Mouse (Mus musculus) stomach, postnatal 0 days (tissue): Measurements from ENCODE around the gene Fads2. TPM values are rescaled to one million over a fixed set of nuclear protein-coding genes. Genes with fewer than 3 reads are reported as not detected.

ENCODE experiments used
- ATAC-seq: fragments of 200-750 bp; cut with Nextera tagmentation; 2 replicates; pipeline ENCODE4 v1.8.0; 2017; ENCODE audit not compliant: low FRiP score, low TSS enrichment
- DNase-seq: peaks from one replicate; pipeline ENCODE4 v3.0.0-alpha.2; 2016; ENCODE audit warnings: low spot score
- H3K27ac ChIP-seq: fragments of 300-500 bp; sonication (generic); replicated peaks from 2 replicates; pipeline ENCODE4 v1.5.1; 2014; ENCODE audit warnings: mild to moderate bottlenecking, control low read depth
- H3K27me3 ChIP-seq: fragments of 300-500 bp; sonication (generic); 2 replicates; pipeline ENCODE4 v1.6.1; 2014; ENCODE audit warnings: low read length; ENCODE audit not compliant: control insufficient read depth, insufficient read depth
- H3K36me3 ChIP-seq: fragments of 300-500 bp; sonication (generic); 2 replicates; pipeline ENCODE4 v1.6.1; 2014; ENCODE audit warnings: low read length, mixed read lengths; ENCODE audit not compliant: control insufficient read depth, insufficient read depth
- H3K4me1 ChIP-seq: fragments of 300-500 bp; sonication (generic); replicated peaks from 2 replicates; pipeline ENCODE4 v1.6.1; 2014; ENCODE audit warnings: antibody characterized with exemption; ENCODE audit not compliant: control insufficient read depth, insufficient read depth
- H3K4me2 ChIP-seq: fragments of 300-500 bp; sonication (generic); replicated peaks from 2 replicates; pipeline ENCODE4 v1.6.1; 2014; ENCODE audit warnings: low read depth, mild to moderate bottlenecking, control low read depth, moderate library complexity
- H3K4me3 ChIP-seq: fragments of 300-500 bp; sonication (generic); 2 replicates; pipeline ENCODE4 v1.5.1; 2014; ENCODE audit warnings: low read depth, low read length, control low read depth
- H3K9ac ChIP-seq: fragments of 300-500 bp; sonication (generic); 2 replicates; pipeline ENCODE4 v1.6.1; 2014; ENCODE audit warnings: mild to moderate bottlenecking, low read length, control low read depth, mixed read lengths
- H3K9me3 ChIP-seq: fragments of 300-500 bp; sonication (generic); 2 replicates; pipeline ENCODE4 v1.6.1; 2016; ENCODE audit warnings: low read length; ENCODE audit not compliant: control insufficient read depth
- CTCF ChIP-seq: IDR thresholded peaks from 2 replicates; pipeline ENCODE4 v1.5.1; 2016; ENCODE audit warnings: antibody characterized with exemption, low read depth, mild to moderate bottlenecking, moderate library complexity
- EP300 ChIP-seq: optimal IDR thresholded peaks from 2 replicates; pipeline ENCODE3; 2016; ENCODE audit warnings: antibody characterized with exemption
- WGBS: fragments of 180-500 bp; shearing (Covaris S2); extraction: QIAGEN DNeasy Blood & Tissue Kit; methylation state at CpG from one replicate; pipeline ENCODE4 v1.1.7; 2014; 5-methylcytosine and 5-hydroxymethylcytosine counted together
- polyA plus RNA-seq: library from polyadenylated mRNA; unstranded; fragments of >200 nt; fragmentation: Nextera tagmentation; extraction: Ambion mirVana; gene quantifications from 2 replicates; pipeline ENCODE4 v1.2.1, GENCODE M21; 2015

Gene Fads2
- polyA plus RNA-seq, 1 experiment from 2014 or later = 34.6 TPM

- Histone ChIP-seq H3K4me1 (no peaks in the 10 kb centered on the region), H3K9me3 (no peaks in the 10 kb centered on the region), H3K4me3 (no peak overlapping the region), H3K4me2 (no peak overlapping the region), H3K27me3 (no peaks in the 10 kb centered on the region), H3K36me3 (peaks cover 12% of the 10 kb centered on the region), H3K9ac (no peak overlapping the region), H3K27ac (no peak overlapping the region)
- TF ChIP-seq EP300 (no peak), CTCF (no peak)
- WGBS = 87% methylated on average over 8 of the region's 8 CpGs
- no peak for ATAC-seq
- DNase-seq = no peak
These were observed 39.3 kb downstream of the Fads2 start for GRCm38 (mm10) chr19:10062292-10062691.

- no peaks in the 10 kb centered on the region for H3K9me3 ChIP-seq
- no peaks in the 10 kb centered on the region for H3K4me1 ChIP-seq
- H3K27ac ChIP-seq = no peak overlapping the region
- no peaks in the 10 kb centered on the region for H3K27me3 ChIP-seq
- H3K9ac ChIP-seq = no peak overlapping the region
- no peak overlapping the region for H3K4me2 ChIP-seq
- peaks cover 14% of the 10 kb centered on the region for H3K36me3 ChIP-seq
- H3K4me3 ChIP-seq = no peak overlapping the region
- no peak for TF ChIP-seq CTCF
- TF ChIP-seq EP300 = no peak
- ATAC-seq (no peak), DNase-seq (no peak)
- 88% methylated on average over 2 of the region's 2 CpGs for WGBS
These were observed 39.9 kb downstream of the Fads2 start for GRCm38 (mm10) chr19:10061624-10062023.

DNA sequence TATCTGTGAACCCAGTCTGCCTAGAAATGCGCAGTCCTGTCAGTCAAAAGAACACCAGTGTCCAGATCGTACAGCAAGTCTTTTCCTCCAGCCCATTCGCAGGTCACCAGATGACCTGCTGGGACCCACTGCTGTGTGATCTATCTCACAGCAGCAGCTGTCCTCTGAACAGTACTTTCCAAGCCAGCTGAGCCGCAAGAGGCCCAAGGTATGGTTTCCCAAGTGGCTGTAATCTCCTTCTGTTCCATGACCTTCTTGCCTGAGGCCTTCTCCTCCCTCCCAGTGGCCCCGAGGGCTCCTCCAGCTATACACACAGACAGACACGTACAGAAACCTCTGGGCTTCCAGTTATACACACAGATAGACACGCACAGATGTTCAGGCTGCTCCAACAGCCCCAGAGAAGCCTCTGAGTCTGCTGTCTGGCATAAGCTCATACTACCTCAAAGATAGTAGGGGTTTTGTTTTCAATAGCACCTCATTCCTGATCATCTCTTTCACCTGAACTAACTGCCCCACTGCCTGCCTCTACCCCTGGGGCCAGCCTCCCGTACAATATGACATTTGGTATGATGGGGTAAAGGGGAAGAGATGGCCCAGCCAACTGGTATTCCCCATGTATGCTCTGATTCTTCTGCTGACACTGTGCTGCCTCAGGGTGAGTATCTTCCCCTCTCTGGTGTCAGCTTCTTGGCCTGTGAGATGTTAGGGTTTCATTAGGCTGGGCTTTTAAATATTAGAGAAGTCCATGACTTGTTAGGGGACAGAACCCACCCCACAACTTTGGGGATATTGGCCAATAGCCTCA, 40.6 kb downstream of the Fads2 start:
- Histone ChIP-seq H3K36me3 (peaks cover 10% of the 10 kb centered on the region), H3K4me3 (no peak overlapping the region), H3K27ac (peak overlapping the region; percentile 87), H3K9me3 (no peaks in the 10 kb centered on the region), H3K4me1 (no peaks in the 10 kb centered on the region), H3K27me3 (no peaks in the 10 kb centered on the region), H3K9ac (no peak overlapping the region), H3K4me2 (no peak overlapping the region)
- ATAC-seq (no peak), DNase-seq (no peak)
- TF ChIP-seq EP300 = no peak
- no peak for TF ChIP-seq CTCF
- 46% methylated on average over 8 of the region's 8 CpGs for WGBS

GRCm38 (mm10) chr19:10059911-10060567, 41.5 kb downstream of the Fads2 start:
- Histone ChIP-seq H3K9me3 (no peaks in the 10 kb centered on the region), H3K9ac (no peak overlapping the region), H3K4me2 (peak overlapping the region; percentile 33; the same call in 1 of the 2 replicates), H3K27ac (peak overlapping the region; percentile 87), H3K27me3 (no peaks in the 10 kb centered on the region), H3K4me3 (no peak overlapping the region; the same call in 1 of the 2 replicates), H3K4me1 (no peaks in the 10 kb centered on the region), H3K36me3 (peaks cover 9% of the 10 kb centered on the region)
- TF ChIP-seq CTCF = peak; percentile 93
- TF ChIP-seq EP300 = no peak
- peak; percentile 86 for DNase-seq
- 30% methylated on average over 10 of the region's 10 CpGs for WGBS
- peak; percentile 83 for ATAC-seq

GRCm38 (mm10) chr19:10058876-10059427, 42.6 kb downstream of the Fads2 start:
- no peak overlapping the region for H3K27ac ChIP-seq
- 49% methylated on average over 9 of the region's 9 CpGs for WGBS
- H3K9me3 ChIP-seq = no peaks in the 10 kb centered on the region
- DNase-seq (no peak), ATAC-seq (no peak)
- H3K36me3 ChIP-seq = peaks cover 18% of the 10 kb centered on the region
- no peaks in the 10 kb centered on the region for H3K4me1 ChIP-seq
- no peak overlapping the region for H3K4me3 ChIP-seq
- H3K27me3 ChIP-seq = no peaks in the 10 kb centered on the region
- H3K4me2 ChIP-seq = no peak overlapping the region
- TF ChIP-seq EP300 = no peak
- TF ChIP-seq CTCF = no peak
- H3K9ac ChIP-seq = no peak overlapping the region
